Mouse (Mus musculus): ENCODE results near the gene Asb11. TPM values are rescaled to one million over a fixed set of nuclear protein-coding genes. Genes with fewer than 3 reads are reported as not detected.
A peak's percentile ranks its signal among the peaks of the same experiment; 100 is the strongest.

Asb11 gene
- polyA plus RNA-seq, 1 experiment from 2014 or later = 0.78 TPM

GRCm38 (mm10) chrX:164508728-164509127, 71.9 kb downstream of the Asb11 start:
- WGBS = 46% methylated on average over 3 of the region's 3 CpGs

More at GRCm38 (mm10) chrX:164508728-164509127, 71.9 kb downstream of the Asb11 start:
- Histone ChIP-seq H3K9me3 (replicated peaks; ENCODE audit: low read length) (no peaks in the 10 kb centered on the region), H3K4me3 (replicated peaks; ENCODE audit: low read depth, low read length) (no peak overlapping the region), H3K27me3 (ENCODE audit: insufficient read depth, low read length) (no peaks in the 10 kb centered on the region), H3K36me3 (ENCODE audit: insufficient read depth, low read length) (no peaks in the 10 kb centered on the region), H3K4me2 (ENCODE audit: low read length) (no peak overlapping the region), H3K9ac (ENCODE audit: low read depth, low read length) (no peak overlapping the region), H3K27ac (peak overlapping the region; percentile 8; the same call in 1 of the 2 replicates), H3K4me1 (replicated peaks; ENCODE audit: insufficient read depth, low read length) (no peaks in the 10 kb centered on the region)
- ATAC-seq (replicated peaks; ENCODE audit: low FRiP score, low read depth) = no peak
- DNase-seq (ENCODE audit: low spot score) = peak; percentile 2
- no peak for TF ChIP-seq CTCF (IDR thresholded peaks at IDR 0.05; ENCODE audit: low read depth)

Other genes starting within 250 kb of the Asb11 start
- gene Bmx, start 178.8 kb upstream of the Asb11 start, polyA plus RNA-seq (2015; fragmentation: Nextera tagmentation; extraction: Ambion mirVana) = 1.2 and 1.3 TPM in 2 replicates
- gene Pir, start 167.6 kb upstream of the Asb11 start, polyA plus RNA-seq (2015; fragmentation: Nextera tagmentation; extraction: Ambion mirVana) = 9.5 and 10.6 TPM in 2 replicates
- gene Vegfd, start 63.6 kb upstream of the Asb11 start, polyA plus RNA-seq (2015; fragmentation: Nextera tagmentation; extraction: Ambion mirVana) = 10.9 and 13.3 TPM in 2 replicates
- 7.6 and 7.8 TPM in 2 replicates for gene Piga, start 17.2 kb upstream of the Asb11 start, polyA plus RNA-seq (2015; fragmentation: Nextera tagmentation; extraction: Ambion mirVana)
- 37.9 and 40.6 TPM in 2 replicates for gene Asb9, start 69.3 kb downstream of the Asb11 start, polyA plus RNA-seq (2015; fragmentation: Nextera tagmentation; extraction: Ambion mirVana)

Measured in kidney, postnatal 0 days (tissue).